Mouse (Mus musculus) embryonic facial prominence, embryonic 13.5 days (tissue): ENCODE data around the gene Rgs12. TPM values are rescaled to one million over a fixed set of nuclear protein-coding genes. Genes with fewer than 3 reads are reported as not detected.

Experiments
- microRNA-seq: library from miRNA; unstranded; fragments of <30 nt; microRNA quantifications from one replicate; pipeline ENCODE4, GENCODE M21; 2016
- polyA plus RNA-seq: library from polyadenylated mRNA; unstranded; fragments of >200 nt; fragmentation: Nextera tagmentation; extraction: Ambion mirVana; gene quantifications from 2 replicates; pipeline ENCODE4 v1.2.1, GENCODE M21; 2015

The Rgs12 gene
- polyA plus RNA-seq, 1 experiment from 2014 or later: 50.7 TPM

Small RNA genes within 50 kb of the gene (microRNA-seq; reads per million reads assigned to microRNA genes)
- 4.8 reads per million, percentile 18 among the genes with 10 or more reads in this experiment for gene Mir3097

Other genes starting within 250 kb of the Rgs12 start
- gene Htt, start 187.7 kb upstream of the Rgs12 start, polyA plus RNA-seq: 15.5 and 15.6 TPM in 2 replicates
- gene Msantd1, start 41.4 kb upstream of the Rgs12 start, polyA plus RNA-seq: 0.48 and 0.60 TPM in 2 replicates
- gene Hgfac, start 92.1 kb downstream of the Rgs12 start, polyA plus RNA-seq: 1.4 and 3.1 TPM in 2 replicates
- gene Dok7, start 107.3 kb downstream of the Rgs12 start, polyA plus RNA-seq: 1.1 and 1.7 TPM in 2 replicates
- 109 and 145 TPM in 2 replicates for gene Lrpap1, start 156.3 kb downstream of the Rgs12 start, polyA plus RNA-seq